Comparison of ENCODE assay signal across 11 mouse cellular contexts in the genomic region with DNA sequence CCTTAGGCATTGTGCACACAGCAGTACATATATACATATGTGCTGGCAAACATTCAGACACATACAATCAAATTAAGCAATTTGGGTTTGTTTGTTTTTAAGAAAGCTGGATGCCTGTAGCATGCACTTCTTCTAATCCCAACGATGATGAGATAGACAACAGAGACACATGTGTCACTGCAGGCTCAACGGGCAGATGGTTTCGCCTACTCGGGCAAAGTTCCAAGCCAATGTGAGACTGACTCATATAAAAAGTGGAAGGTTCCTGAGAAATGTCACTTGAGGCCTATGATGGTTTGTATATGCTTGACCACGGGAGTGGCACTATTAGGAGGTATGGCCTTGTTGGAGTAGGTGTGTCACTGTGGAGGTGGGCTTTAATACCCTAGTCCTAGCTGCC. TPM values are rescaled to one million over a fixed set of nuclear protein-coding genes. Genes with fewer than 3 reads are reported as not detected.
DNase-seq lines count a peak whose midpoint lies in the region; TF ChIP-seq lines count a peak whose summit lies in the region.
"Had no signal": no experiment of that assay in that cellular context is flagged by ENCODE, and none has a peak within 500 bp of the region (broad histone marks: within the 10 kb centered on the region; RNA-seq: fewer than 3 reads in every experiment).

No protein-coding gene starts in this region.

- TF ChIP-seq CTCF in layer of hippocampus, adult 2 months (conservative IDR thresholded peaks at IDR 0.05), result no peak

- H3K27ac ChIP-seq in layer of hippocampus, adult 2 months, result no peak overlapping the region
- H3K27ac ChIP-seq: hindbrain, embryonic 13.5 days; liver, embryonic 14.5 days had no signal

- DNase-seq in layer of hippocampus, adult 2 months (ENCODE audit: low spot score in 2 of 2), result peak; percentile 38 to 55
- DNase-seq in layer of hippocampus, postnatal 14 days (ENCODE audit: low spot score in 2 of 2), result no peak
- peak; percentile 76 for DNase-seq in NIH3T3 (ENCODE audit: low read depth)
- DNase-seq in adrenal gland, postnatal 36 days, result peak; percentile 77 to 82
- DNase-seq in layer of hippocampus, adult 9-11 months, result peak; percentile 37
- DNase-seq in retina, embryonic 14.5 days (ENCODE audit: low spot score), result no peak
- DNase-seq in neural tube, embryonic 10.5 days (ENCODE audit: extremely low spot score, low spot score), result no peak
- DNase-seq: kidney, adult 9 months had no signal

- H3K4me3 ChIP-seq in layer of hippocampus, adult 2 months, result no peak overlapping the region
- H3K4me3 ChIP-seq: hindbrain, embryonic 13.5 days had no signal

RNA-seq across cellular contexts. Expression of a gene that starts 5.5 kb away (rescaled TPM):
- 10 to 100 TPM; 21.6 to 23.2 TPM for total RNA-seq in layer of hippocampus, adult 2 months (2021)
- 10 to 100 TPM; 27.3 to 30.7 TPM for total RNA-seq in layer of hippocampus, postnatal 14 days (2021)
- 10 to 100 TPM in 1 of 2 experiments, 1 to 10 TPM in 1; 7.5 to 11.9 TPM for total RNA-seq in adrenal gland, postnatal 36 days (2021)
- total RNA-seq: granulocyte monocyte progenitor cell, adult 5-6 weeks had no signal

RNA-seq across cellular contexts. Expression of a gene that starts 16.9 kb away (rescaled TPM):
- 1 to 10 TPM; 3.1 to 3.9 TPM for total RNA-seq in layer of hippocampus, adult 2 months (2021)
- 1 to 10 TPM; 2.5 to 2.6 TPM for total RNA-seq in layer of hippocampus, postnatal 14 days (2021)
- 1 to 10 TPM in 1 of 2 experiments, under 1 TPM in 1; 0.82 to 1.0 TPM for total RNA-seq in adrenal gland, postnatal 36 days (2021)

Comparison
In these comparisons a context has a peak if more than half of its experiments do, and no peak if none do; other contexts are left out.
1. DNase-seq: peak in layer of hippocampus, adult 2 months (2 of 2), NIH3T3 (single experiment), adrenal gland, postnatal 36 days (2 of 2) and layer of hippocampus, adult 9-11 months (single experiment); none in layer of hippocampus, postnatal 14 days (0 of 2), retina, embryonic 14.5 days (single experiment) and neural tube, embryonic 10.5 days (single experiment).